Mouse (Mus musculus): ENCODE results near the gene Gm13539. TPM values are rescaled to one million over a fixed set of nuclear protein-coding genes. Genes with fewer than 3 reads are reported as not detected.
"Not testable (repeated sequence)": the region's sequence is repeated elsewhere in the genome, so short reads cannot be mapped to it uniquely, and the experiment has no call there.

Gene Gm13539
- total RNA-seq (2021): not detected
- long read RNA-seq, experiment 1: 0 reads
- long read RNA-seq, experiment 2: 0 reads

- DNase-seq: no peak
Observed at GRCm38 (mm10) chr2:25781957-25782356, at the start of gene Gm13539. TSS of gene Gm13539 (plus strand) at chr2:25782257.

GRCm38 (mm10) chr2:25733199-25733930 is 48.7 kb upstream of the Gm13539 start:
- DNase-seq: no peak

- DNase-seq: not testable (repeated sequence)
Observed at GRCm38 (mm10) chr2:25736709-25737108, 45.3 kb upstream of the Gm13539 start, which contains the start of gene Obp2b. TSS of gene Obp2b (plus strand) at chr2:25737009.

- no peak for DNase-seq
Observed at GRCm38 (mm10) chr2:25741671-25742070, 40.4 kb upstream of the Gm13539 start.

GRCm38 (mm10) chr2:25754201-25754600 is 27.9 kb upstream of the Gm13539 start:
- no peak for DNase-seq

- no peak for DNase-seq
Observed at GRCm38 (mm10) chr2:25758064-25758625, 23.9 kb upstream of the Gm13539 start.

GRCm38 (mm10) chr2:25765269-25765668 is 16.8 kb upstream of the Gm13539 start, which contains the start of gene Lcn3:
TSS of gene Lcn3 (plus strand) at chr2:25765569.
- DNase-seq: no peak

GRCm38 (mm10) chr2:25767764-25768163 is 14.3 kb upstream of the Gm13539 start:
- DNase-seq: no peak

- peak in 1 of 2 experiments; percentile 10 for DNase-seq
Observed at GRCm38 (mm10) chr2:25773507-25773906, 8.6 kb upstream of the Gm13539 start.

GRCm38 (mm10) chr2:25774640-25775039 is 7.4 kb upstream of the Gm13539 start:
- DNase-seq: no peak

- DNase-seq: no peak
Observed at GRCm38 (mm10) chr2:25775991-25776390, 6.1 kb upstream of the Gm13539 start.

GRCm38 (mm10) chr2:25776717-25777116 is 5.3 kb upstream of the Gm13539 start, which contains the start of gene Lcn11:
TSS of gene Lcn11 (plus strand) at chr2:25777017.
- DNase-seq: no peak

- DNase-seq: no peak
Observed at GRCm38 (mm10) chr2:25779076-25779475, 3.0 kb upstream of the Gm13539 start.

GRCm38 (mm10) chr2:25780921-25781320 is 1.1 kb upstream of the Gm13539 start:
- DNase-seq: no peak

GRCm38 (mm10) chr2:25785573-25786322 is 3.7 kb downstream of the Gm13539 start:
- peak in 1 of 2 experiments; percentile 2 for DNase-seq

GRCm38 (mm10) chr2:25789092-25789491 is 7.0 kb downstream of the Gm13539 start:
- DNase-seq: no peak

- peak; percentile 27 for DNase-seq
Observed at GRCm38 (mm10) chr2:25797635-25798034, 15.6 kb downstream of the Gm13539 start.

GRCm38 (mm10) chr2:25798065-25798464 is 16.0 kb downstream of the Gm13539 start:
- no peak for DNase-seq

GRCm38 (mm10) chr2:25811711-25812110 is 29.7 kb downstream of the Gm13539 start:
- DNase-seq: no peak

- no peak for DNase-seq
Observed at GRCm38 (mm10) chr2:25813364-25813763, 31.3 kb downstream of the Gm13539 start.

- not testable (repeated sequence) for DNase-seq
Observed at GRCm38 (mm10) chr2:25815748-25816147, 33.7 kb downstream of the Gm13539 start, which contains the start of gene Glt6d1. TSS of gene Glt6d1 (minus strand) at chr2:25815848.

- peak; percentile 15 to 20 for DNase-seq
Observed at GRCm38 (mm10) chr2:25822806-25823205, 40.7 kb downstream of the Gm13539 start, which contains the start of gene Lcn9. TSS of gene Lcn9 (plus strand) at chr2:25823153.

- DNase-seq: no peak
Observed at GRCm38 (mm10) chr2:25824751-25825150, 42.7 kb downstream of the Gm13539 start.
